Mouse (Mus musculus) bone marrow, adult 2 months (tissue): ENCODE measurements around the gene Cxcr3.

Source experiments
- CTCF ChIP-seq: fragments of 200-500 bp; IDR thresholded peaks from 2 replicates; pipeline ENCODE4 v1.5.1; 2011; ENCODE audit warnings: low read length, control low read depth; ENCODE audit not compliant: control insufficient read depth, insufficient read depth
- POLR2A ChIP-seq: fragments of 200-500 bp; IDR thresholded peaks from 2 replicates; pipeline ENCODE4 v1.6.1; 2011; ENCODE audit warnings: low read depth, mild to moderate bottlenecking, control low read depth, low read length, borderline replicate concordance; ENCODE audit not compliant: control insufficient read depth

- TF ChIP-seq CTCF = no peak
- no peak for TF ChIP-seq POLR2A
Measured at GRCm38 (mm10) chrX:101767280-101767679, 33.2 kb upstream of the Cxcr3 start.
